Mouse (Mus musculus): ENCODE results near the gene Ss18l1.

GRCm38 (mm10) chr2:180085926-180086636 is 43.8 kb downstream of the Ss18l1 start:
- TF ChIP-seq CTCF (IDR thresholded peaks at IDR 0.05): no peak
- no peak for TF ChIP-seq EP300 (IDR thresholded peaks at IDR 0.05)

Measured in lung, postnatal 0 days (tissue).